ENCODE assay signal across 8 mouse cellular contexts in the genomic region with DNA sequence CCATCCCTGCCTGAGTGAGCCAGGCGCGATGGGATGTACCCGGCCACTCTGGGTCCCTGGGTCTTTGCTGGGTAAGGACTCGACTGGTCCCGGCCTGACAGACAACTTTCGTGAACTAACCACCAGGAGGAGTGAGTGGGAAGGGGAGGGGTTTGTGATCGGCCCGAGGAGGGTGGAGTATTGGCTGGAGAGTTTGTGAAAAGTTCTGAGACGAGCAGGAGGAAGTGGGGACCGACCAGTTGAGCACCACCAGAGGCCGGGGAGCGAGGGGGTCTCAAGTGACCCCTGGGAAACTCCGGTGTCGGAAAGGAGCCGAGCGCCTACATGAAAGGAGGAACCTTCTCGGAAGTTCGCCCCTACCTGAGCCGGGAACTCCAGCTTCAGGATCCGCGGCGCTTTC. TPM values are rescaled to one million over a fixed set of nuclear protein-coding genes. Genes with fewer than 3 reads are reported as not detected.
A peak's percentile ranks its signal among the peaks of the same experiment; 100 is the strongest.
DNase-seq lines count a peak whose midpoint lies in the region; ATAC-seq and TF ChIP-seq lines count a peak whose summit lies in the region.

Gene Galnt4 (plus strand): TSS at position 196 of the 400 bp plus-strand sequence.

- peak; percentile 91 for DNase-seq in A20 (ENCODE audit: low read depth, low spot score)
- peak; percentile 92 for DNase-seq in adrenal gland, postnatal 14 days
- DNase-seq in heart, adult 8-10 months (ENCODE audit: low spot score) = peak; percentile 89
- peak; percentile 89 for DNase-seq in kidney, adult 9 months
- peak; percentile 73 to 80 (median 75) for DNase-seq in liver, embryonic 14.5 days (ENCODE audit: low read depth in 3 of 3, low spot score in 3 of 3)
- peak; percentile 78 for DNase-seq in neural tube, embryonic 10.5 days (ENCODE audit: extremely low spot score, low spot score)
- DNase-seq in stomach, postnatal 0 days (ENCODE audit: low spot score) = peak; percentile 89

- H3K4me1 ChIP-seq in embryonic facial prominence, embryonic 12.5 days = peaks cover 12% of the 10 kb centered on the region; the same call in 1 of the 2 replicates
- H3K4me1 ChIP-seq in liver, embryonic 14.5 days (replicated peaks; ENCODE audit: control insufficient read depth in 2 of 2, insufficient read depth in 2 of 2, low read length in 1 of 2) = peaks cover 0 to 5% of the 10 kb centered on the region in 2 experiments; a peak in 2 of 4 replicates
- H3K4me1 ChIP-seq in stomach, postnatal 0 days (replicated peaks; ENCODE audit: control insufficient read depth, insufficient read depth) = 0 out of 2 replicates have a peak, but pooled peaks cover 3% of the 10 kb centered on the region

- peak within 1 kb of the TSS; percentile 89 for H3K4me3 ChIP-seq in embryonic facial prominence, embryonic 12.5 days
- H3K4me3 ChIP-seq in liver, embryonic 14.5 days (ENCODE audit: insufficient read depth in 1 of 2, low read depth in 2 of 2, low read length in 2 of 2) = peak within 1 kb of the TSS; percentile 97 to 98
- peak within 1 kb of the TSS; percentile 93 for H3K4me3 ChIP-seq in stomach, postnatal 0 days (ENCODE audit: low read depth, low read length)

- ATAC-seq in embryonic facial prominence, embryonic 12.5 days (ENCODE audit: insufficient number of reproducible peaks, insufficient read depth, low FRiP score, low TSS enrichment) = peak; percentile 72
- ATAC-seq in liver, embryonic 14.5 days (ENCODE audit: insufficient read depth) = peak; percentile 79
- peak; percentile 82 for ATAC-seq in stomach, postnatal 0 days (ENCODE audit: low FRiP score, low TSS enrichment)

- H3K27ac ChIP-seq in embryonic facial prominence, embryonic 12.5 days = peak within 1 kb of the TSS; percentile 88
- peak within 1 kb of the TSS; percentile 52 for H3K27ac ChIP-seq in liver, embryonic 14.5 days
- peak within 1 kb of the TSS; percentile 90 for H3K27ac ChIP-seq in stomach, postnatal 0 days (replicated peaks)

- peak within 1 kb of the TSS; percentile 87 for H3K9ac ChIP-seq in embryonic facial prominence, embryonic 12.5 days
- H3K9ac ChIP-seq in liver, embryonic 14.5 days (replicated peaks) = peak within 1 kb of the TSS; percentile 80
- peak within 1 kb of the TSS; percentile 84 for H3K9ac ChIP-seq in stomach, postnatal 0 days (ENCODE audit: low read length)

- H3K4me2 ChIP-seq in embryonic facial prominence, embryonic 12.5 days (replicated peaks) = peak within 1 kb of the TSS; percentile 89
- peak within 1 kb of the TSS; percentile 96 for H3K4me2 ChIP-seq in liver, embryonic 14.5 days (ENCODE audit: low read depth)
- peak within 1 kb of the TSS; percentile 70 for H3K4me2 ChIP-seq in stomach, postnatal 0 days (replicated peaks; ENCODE audit: low read depth)

- TF ChIP-seq EP300 in liver, embryonic 14.5 days (IDR thresholded peaks at IDR 0.05; ENCODE audit: low read depth) = no peak
- TF ChIP-seq EP300 in stomach, postnatal 0 days (optimal IDR thresholded peaks at IDR 0.05) = no peak

- H3K36me3 ChIP-seq in embryonic facial prominence, embryonic 12.5 days = peaks cover 16% of the 10 kb centered on the region
- H3K36me3 ChIP-seq in liver, embryonic 14.5 days (replicated peaks; ENCODE audit: control insufficient read depth, insufficient read depth, low read depth) = no peaks in the 10 kb centered on the region; the same call in 1 of the 2 replicates
- no peaks in the 10 kb centered on the region; the same call in 1 of the 2 replicates for H3K36me3 ChIP-seq in stomach, postnatal 0 days (ENCODE audit: control insufficient read depth, insufficient read depth, low read length)

- no peaks in the 10 kb centered on the region for H3K9me3 ChIP-seq in embryonic facial prominence, embryonic 12.5 days
- no peaks in the 10 kb centered on the region for H3K9me3 ChIP-seq in liver, embryonic 14.5 days (ENCODE audit: control insufficient read depth, low read length)
- no peaks in the 10 kb centered on the region for H3K9me3 ChIP-seq in stomach, postnatal 0 days (ENCODE audit: control insufficient read depth, low read length)

- WGBS in embryonic facial prominence, embryonic 12.5 days = 0% methylated on average over 22 of the region's 22 CpGs
- under 1% methylated on average over 22 of the region's 22 CpGs for WGBS in liver, embryonic 14.5 days (ENCODE audit: insufficient replicate concordance)
- 0% methylated on average over 22 of the region's 22 CpGs for WGBS in stomach, postnatal 0 days

- peak; percentile 90 for TF ChIP-seq CTCF in liver, embryonic 14.5 days (IDR thresholded peaks at IDR 0.05; ENCODE audit: low read depth)
- peak; percentile 91 for TF ChIP-seq CTCF in stomach, postnatal 0 days (IDR thresholded peaks at IDR 0.05; ENCODE audit: low read depth)

- H3K27me3 ChIP-seq in embryonic facial prominence, embryonic 12.5 days = no peaks in the 10 kb centered on the region
- no peaks in the 10 kb centered on the region for H3K27me3 ChIP-seq in liver, embryonic 14.5 days (ENCODE audit: control insufficient read depth, insufficient read depth, low read length)
- no peaks in the 10 kb centered on the region for H3K27me3 ChIP-seq in stomach, postnatal 0 days (ENCODE audit: control insufficient read depth, insufficient read depth, low read length)

RNA-seq across cellular contexts. Expression of gene Galnt4, which starts in this region (rescaled TPM):
- total RNA-seq in adrenal gland, postnatal 14 days (2021) = 6.8 and 6.9 TPM in 2 replicates
- polyA plus RNA-seq in embryonic facial prominence, embryonic 12.5 days (2016; fragmentation: Nextera tagmentation; extraction: Ambion mirVana) = 8.1 and 9.5 TPM in 2 replicates
- 1 to 10 TPM; 2.5 to 2.9 (median 2.6) TPM for total RNA-seq in heart, adult 8-10 months (2022)
- polyA plus RNA-seq in liver, embryonic 14.5 days (2012; rRNA removed) = 0.63 and 0.81 TPM in 2 replicates
- 2.7 and 2.9 TPM in 2 replicates for polyA plus RNA-seq in liver, embryonic 14.5 days (2014; fragmentation: Nextera tagmentation; extraction: Ambion mirVana)
- 34.0 and 34.9 TPM in 2 replicates for polyA plus RNA-seq in stomach, postnatal 0 days (2015; fragmentation: Nextera tagmentation; extraction: Ambion mirVana)

Comparison
In these comparisons a context has a peak if more than half of its experiments do, and no peak if none do; other contexts are left out.
1. Peak in every context shown above with its lines: DNase-seq, ATAC-seq, H3K4me3 ChIP-seq and H3K27ac ChIP-seq.